Mouse (Mus musculus) ES-Bruce4 (cell line): ENCODE data around the gene Lce1j.

ENCODE experiments used
- CTCF ChIP-seq: IDR thresholded peaks from one replicate; pipeline ENCODE4 v1.8.1; 2011; ENCODE audit warnings: low read depth, low read length
- EP300 ChIP-seq: IDR thresholded peaks from 2 replicates; pipeline ENCODE4 v1.6.1; 2011; ENCODE audit warnings: low read depth, low read length; ENCODE audit not compliant: insufficient read depth

DNA sequence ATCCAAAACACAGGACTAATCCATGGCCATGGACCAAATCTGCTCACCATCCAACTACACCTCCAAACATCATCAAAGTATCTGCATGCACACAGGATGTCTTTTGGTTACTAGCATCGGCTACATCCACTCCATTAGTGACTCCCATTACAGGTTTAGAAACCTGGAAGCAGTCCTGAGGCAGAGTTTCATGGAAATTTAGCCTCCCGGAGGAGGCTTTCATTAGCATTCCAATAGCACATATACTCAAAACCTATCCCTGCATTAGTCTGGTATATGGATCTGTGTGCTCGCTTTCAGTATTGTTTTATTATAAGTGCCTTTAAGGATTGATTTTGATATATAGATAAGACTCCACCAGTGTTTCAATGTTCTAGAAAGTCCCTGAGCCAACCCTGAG is 25.3 kb upstream of the Lce1j start:
- no peak for TF ChIP-seq CTCF
- TF ChIP-seq EP300, result no peak
